ENCODE assay signal across 8 mouse cellular contexts in the genomic region with DNA sequence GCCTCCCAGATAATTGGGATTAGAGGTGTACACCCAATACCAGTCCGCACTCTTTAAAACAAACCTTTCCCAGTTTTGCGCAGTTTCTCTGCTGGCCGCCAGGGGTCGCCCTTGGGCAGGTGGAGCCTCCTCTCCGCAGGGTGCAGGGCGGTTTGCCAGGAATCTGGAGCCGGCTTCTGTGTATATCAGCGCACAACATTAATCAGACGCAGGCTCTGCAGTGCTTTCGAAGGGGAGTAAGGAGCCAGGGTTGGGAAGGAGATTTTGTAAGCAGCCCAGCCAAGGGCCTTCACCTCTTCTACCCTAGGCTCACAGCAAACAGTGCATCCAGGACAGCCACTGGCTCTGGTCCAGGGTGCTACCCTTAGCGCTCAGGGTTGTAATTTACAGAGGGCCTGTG.
DNase-seq lines count a peak whose midpoint lies in the region; ATAC-seq and TF ChIP-seq lines count a peak whose summit lies in the region.

No protein-coding gene starts in this region.

- H3K27ac ChIP-seq in MEL (ENCODE audit: control insufficient read depth, low read depth, low read length): no peak overlapping the region
- no peak overlapping the region for H3K27ac ChIP-seq in cerebellum, adult 2 months (ENCODE audit: insufficient read depth, low read length)
- H3K27ac ChIP-seq in lung, embryonic 15.5 days: no peak overlapping the region

- no peaks in the 10 kb centered on the region for H3K9me3 ChIP-seq in MEL (replicated peaks; ENCODE audit: insufficient read depth, low read length)
- no peaks in the 10 kb centered on the region for H3K9me3 ChIP-seq in lung, embryonic 15.5 days

- peak; percentile 54 to 82 (median 55); a peak in 5 of 6 replicates for TF ChIP-seq CTCF in MEL (IDR thresholded peaks at IDR 0.05 in 2 of 3, conservative IDR thresholded peaks at IDR 0.05 in 1 of 3; ENCODE audit: control insufficient read depth in 1 of 3, insufficient read depth in 1 of 3, low read depth in 2 of 3, low read length in 3 of 3, poor library complexity in 1 of 3, severe bottlenecking in 1 of 3)
- TF ChIP-seq CTCF in cerebellum, adult 2 months (IDR thresholded peaks at IDR 0.05; ENCODE audit: borderline replicate concordance, insufficient read depth, low read depth, low read length): peak; percentile 94

- no peaks in the 10 kb centered on the region; the same call in 1 of the 2 replicates for H3K79me2 ChIP-seq in MEL (ENCODE audit: control insufficient read depth, insufficient read depth, low read length, poor library complexity)

- 5% methylated on average over 11 of the region's 11 CpGs for WGBS in cerebellum, adult 2 months
- 4% methylated on average over 11 of the region's 11 CpGs for WGBS in lung, embryonic 15.5 days

- TF ChIP-seq RAD21 in MEL (IDR thresholded peaks at IDR 0.05; ENCODE audit: low read depth, low read length): peak; percentile 50

- DNase-seq in MEL (ENCODE audit: low read depth, low spot score): peak; percentile 29
- peak; percentile 80 to 89 for DNase-seq in cerebellum, adult 2 months
- peak; percentile 87 for DNase-seq in forelimb bud, embryonic 11.5 days (ENCODE audit: low read depth, low spot score)
- peak; percentile 86 to 93 for DNase-seq in layer of hippocampus, adult 8-10 months (ENCODE audit: low spot score in 2 of 2)
- DNase-seq in ovary, postnatal 14 days (ENCODE audit: low spot score): peak; percentile 91
- peak; percentile 76 for DNase-seq in thymus, postnatal 14 days

- no peaks in the 10 kb centered on the region for H3K36me3 ChIP-seq in MEL (ENCODE audit: control insufficient read depth in 1 of 2, insufficient read depth in 2 of 2, low read length in 2 of 2)
- H3K36me3 ChIP-seq in lung, embryonic 15.5 days: no peaks in the 10 kb centered on the region

- no peaks in the 10 kb centered on the region for H3K27me3 ChIP-seq in MEL (ENCODE audit: control insufficient read depth in 1 of 2, insufficient read depth in 2 of 2, low read length in 2 of 2)
- no peaks in the 10 kb centered on the region for H3K27me3 ChIP-seq in cerebellum, adult 2 months (ENCODE audit: control insufficient read depth, insufficient read depth, low read length)
- H3K27me3 ChIP-seq in lung, embryonic 15.5 days: no peaks in the 10 kb centered on the region

- peak; percentile 73 to 77 for ATAC-seq in hematopoietic stem cell, adult 5-6 weeks (replicated peaks in 1 of 2; ENCODE audit: insufficient read depth in 1 of 2, low FRiP score in 2 of 2, low TSS enrichment in 1 of 2, low read depth in 1 of 2, poor library complexity in 2 of 2, severe bottlenecking in 2 of 2)
- peak; percentile 92 for ATAC-seq in lung, embryonic 15.5 days (ENCODE audit: borderline replicate concordance, extremely low read depth, low FRiP score, low TSS enrichment)

- H3K4me3 ChIP-seq in MEL (ENCODE audit: control insufficient read depth in 1 of 2, insufficient read depth in 1 of 2, low read depth in 2 of 2, low read length in 2 of 2): no peak overlapping the region
- H3K4me3 ChIP-seq in cerebellum, adult 2 months (replicated peaks; ENCODE audit: insufficient read depth, low read depth, low read length): peak overlapping the region; percentile 45
- no peak overlapping the region for H3K4me3 ChIP-seq in lung, embryonic 15.5 days

- no peak for TF ChIP-seq EP300 in MEL (IDR thresholded peaks at IDR 0.05; ENCODE audit: low read depth in 1 of 2, low read length in 2 of 2)

- H3K9ac ChIP-seq in MEL (ENCODE audit: control insufficient read depth, low read depth, low read length, poor library complexity, severe bottlenecking): no peak overlapping the region
- no peak overlapping the region for H3K9ac ChIP-seq in lung, embryonic 15.5 days

- TF ChIP-seq POLR2A in MEL (IDR thresholded peaks at IDR 0.05; ENCODE audit: control insufficient read depth in 1 of 2, insufficient read depth in 1 of 2, low read depth in 1 of 2, low read length in 2 of 2, poor library complexity in 1 of 2): no peak
- TF ChIP-seq POLR2A in cerebellum, adult 2 months (IDR thresholded peaks at IDR 0.05; ENCODE audit: borderline replicate concordance, insufficient read depth, low read length): no peak

- H3K4me1 ChIP-seq in MEL (ENCODE audit: control insufficient read depth in 1 of 2, insufficient read depth in 2 of 2, low read length in 2 of 2): no peaks in the 10 kb centered on the region
- H3K4me1 ChIP-seq in cerebellum, adult 2 months (ENCODE audit: control insufficient read depth, insufficient read depth, low read length): no peaks in the 10 kb centered on the region; the same call in 1 of the 2 replicates
- H3K4me1 ChIP-seq in lung, embryonic 15.5 days: peaks cover 7% of the 10 kb centered on the region; the same call in 1 of the 2 replicates

- H3K4me2 ChIP-seq in lung, embryonic 15.5 days: peak overlapping the region; percentile 36

TF ChIP-seq in MEL, 35 proteins besides CTCF, POLR2A, EP300 and RAD21:
- TF ChIP-seq ZNF384 (IDR thresholded peaks at IDR 0.05; ENCODE audit: low read depth, low read length): no peak
- TF ChIP-seq SMC3 (IDR thresholded peaks at IDR 0.05; ENCODE audit: low read depth, low read length): peak; percentile 57
- no peak for TF ChIP-seq HCFC1 (IDR thresholded peaks at IDR 0.05; ENCODE audit: low read depth, low read length)
- TF ChIP-seq BHLHE40 (IDR thresholded peaks at IDR 0.05; ENCODE audit: borderline replicate concordance, low read depth, low read length): no peak

Comparison
In these comparisons a context has a peak if more than half of its experiments do, and no peak if none do; other contexts are left out.
1. DNase-seq: peak in every context shown above with its lines; median percentile 91 in ovary, postnatal 14 days; 90 in layer of hippocampus, adult 8-10 months; 87 in forelimb bud, embryonic 11.5 days; 84 in cerebellum, adult 2 months; 76 in thymus, postnatal 14 days; 29 in MEL.